Mouse (Mus musculus) brown adipose tissue, adult 24 weeks (tissue): Measurements from ENCODE around the gene Pgm1. TPM values are rescaled to one million over a fixed set of nuclear protein-coding genes. Genes with fewer than 3 reads are reported as not detected.

Experiments
- H3K27ac ChIP-seq: fragments of 200-500 bp; replicated peaks from 2 replicates; pipeline ENCODE4 v1.5.1; 2012; ENCODE audit warnings: low read depth, mild to moderate bottlenecking, low read length
- H3K4me1 ChIP-seq: fragments of 200-500 bp; 2 replicates; pipeline ENCODE4 v1.6.1; 2012; ENCODE audit warnings: low read length, mixed read lengths; ENCODE audit not compliant: control insufficient read depth, insufficient read depth, insufficient read length
- H3K4me3 ChIP-seq: fragments of 200-500 bp; 2 replicates; pipeline ENCODE4 v1.5.1; 2012; ENCODE audit warnings: low read depth, mild to moderate bottlenecking, low read length, moderate library complexity; ENCODE audit not compliant: insufficient read depth
- polyA plus RNA-seq: library from polyadenylated mRNA; stranded (reverse); fragments of >200 nt; gene quantifications from 2 replicates; pipeline ENCODE4 v1.2.4, GENCODE M21; 2012; ENCODE audit not compliant: missing spikeins, insufficient read depth, insufficient read length

Gene Pgm1
- polyA plus RNA-seq, 1 experiment = 239 TPM

DNA sequence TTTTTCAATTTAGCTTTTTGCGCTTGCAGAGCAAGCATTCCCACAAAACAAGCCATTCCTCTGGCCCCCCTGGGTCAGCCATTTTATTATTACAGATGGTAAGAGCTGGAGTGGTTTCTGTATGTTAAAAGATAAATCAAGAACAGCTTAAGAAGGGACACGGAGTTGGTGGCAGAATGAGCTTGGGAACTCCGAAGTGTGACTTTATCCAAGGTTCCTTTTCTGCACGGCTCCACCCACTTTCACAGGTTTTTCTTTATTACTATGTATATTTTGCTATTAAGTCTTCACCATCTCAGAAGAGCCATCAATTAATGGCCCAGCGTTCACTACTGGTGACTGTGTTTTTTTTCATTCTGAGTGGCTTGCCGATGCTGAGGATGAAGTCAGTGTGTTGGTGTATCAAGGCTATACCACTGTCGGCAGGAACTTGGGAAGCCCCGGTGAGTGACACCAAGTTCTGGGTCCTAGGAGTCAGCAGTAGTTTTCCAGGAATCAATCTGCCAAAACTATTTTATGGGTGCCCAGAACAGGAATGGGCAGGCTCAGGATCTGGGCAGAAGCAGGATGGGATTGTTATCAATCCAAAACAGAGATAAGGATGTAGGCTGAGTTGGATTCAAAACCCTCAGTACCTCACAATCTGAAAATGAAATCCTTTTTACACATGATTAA is 83.3 kb downstream of the Pgm1 start:
- Histone ChIP-seq H3K4me3 (no peak overlapping the region), H3K4me1 (no peaks in the 10 kb centered on the region), H3K27ac (no peak overlapping the region)

DNA sequence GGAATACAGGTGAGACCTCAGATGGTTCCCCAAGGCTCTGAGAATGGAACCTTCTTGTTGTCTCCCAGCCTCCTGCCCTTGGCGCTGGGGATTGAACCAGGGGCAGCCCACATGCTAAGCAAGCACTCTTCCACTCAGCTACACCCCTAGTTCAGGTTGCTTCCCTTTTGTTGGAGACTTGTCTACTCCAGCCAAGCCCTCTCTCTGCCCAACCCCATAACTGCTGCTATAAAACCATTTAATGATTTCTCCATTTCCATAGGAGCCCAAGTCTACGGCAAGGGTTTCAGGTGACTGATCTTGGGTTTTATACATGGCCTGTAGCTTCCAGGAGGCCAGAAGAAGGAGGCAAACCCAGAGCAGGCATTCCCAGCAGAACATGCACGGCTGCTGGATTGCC is 98.6 kb downstream of the Pgm1 start:
- Histone ChIP-seq H3K27ac (no peak overlapping the region), H3K4me3 (no peak overlapping the region), H3K4me1 (no peaks in the 10 kb centered on the region)

- Histone ChIP-seq H3K4me3 (no peak overlapping the region), H3K4me1 (no peaks in the 10 kb centered on the region), H3K27ac (no peak overlapping the region)
These were observed 99.4 kb downstream of the Pgm1 start for GRCm38 (mm10) chr4:100028641-100029040.

DNA sequence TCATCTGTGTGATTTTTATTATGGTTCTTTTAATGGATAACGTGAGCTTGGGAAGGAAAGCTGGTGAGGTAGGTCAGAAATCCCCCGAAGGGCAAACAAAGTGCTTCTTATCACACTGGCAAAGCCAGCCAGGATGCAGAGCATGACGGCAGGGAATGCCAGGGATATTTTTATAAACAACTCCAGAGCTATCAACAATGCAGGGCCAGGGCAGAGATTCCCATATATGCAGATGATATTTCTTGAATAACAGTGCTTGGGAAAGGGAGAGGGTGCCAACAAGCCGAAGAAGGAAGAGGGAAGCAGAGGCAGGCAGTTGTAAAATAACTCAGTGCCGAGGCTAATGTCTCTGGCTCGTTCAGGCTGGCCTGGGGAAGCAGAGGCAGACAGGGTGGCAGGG is 102.1 kb downstream of the Pgm1 start:
- Histone ChIP-seq H3K27ac (no peak overlapping the region), H3K4me3 (no peak overlapping the region), H3K4me1 (no peaks in the 10 kb centered on the region)

- no peak overlapping the region for H3K27ac ChIP-seq
- H3K4me1 ChIP-seq = no peaks in the 10 kb centered on the region
- no peak overlapping the region for H3K4me3 ChIP-seq
These were observed 103.4 kb downstream of the Pgm1 start for GRCm38 (mm10) chr4:100032608-100033007.

GRCm38 (mm10) chr4:100033944-100034343 is 104.7 kb downstream of the Pgm1 start:
- Histone ChIP-seq H3K4me1 (no peaks in the 10 kb centered on the region), H3K4me3 (no peak overlapping the region), H3K27ac (no peak overlapping the region)

DNA sequence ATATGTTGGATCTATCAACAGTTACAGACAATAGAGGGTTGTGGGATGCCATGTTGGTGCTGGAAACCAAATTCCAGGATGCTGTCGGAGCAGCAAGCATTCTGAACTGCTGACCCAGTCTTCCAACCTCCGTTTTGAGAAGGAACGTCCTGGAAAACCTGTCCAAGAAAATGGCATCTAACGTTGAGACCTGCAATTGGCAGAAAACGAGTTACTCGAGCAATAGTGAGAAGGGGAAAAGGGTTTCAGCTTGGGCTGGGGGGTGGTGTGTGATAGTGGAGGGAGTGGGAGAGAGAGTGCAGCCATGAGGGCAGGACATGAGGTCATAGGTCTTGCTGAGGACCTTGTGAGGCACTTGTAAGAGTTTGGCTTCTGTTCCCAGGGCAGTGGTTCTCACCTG is 105.8 kb downstream of the Pgm1 start:
- Histone ChIP-seq H3K4me1 (no peaks in the 10 kb centered on the region), H3K4me3 (no peak overlapping the region), H3K27ac (no peak overlapping the region)

GRCm38 (mm10) chr4:100035919-100036554 is 106.8 kb downstream of the Pgm1 start:
- Histone ChIP-seq H3K27ac (no peak overlapping the region), H3K4me3 (no peak overlapping the region), H3K4me1 (no peaks in the 10 kb centered on the region)

Other genes starting within 250 kb of the Pgm1 start
- 2.4 and 3.6 TPM in 2 replicates for gene Alg6, start 213.8 kb upstream of the Pgm1 start, polyA plus RNA-seq
- gene Efcab7, start 100.2 kb upstream of the Pgm1 start, polyA plus RNA-seq = 2.2 and 3.1 TPM in 2 replicates
- 9.7 and 18.2 TPM in 2 replicates for gene Itgb3bp, start 399 bp downstream of the Pgm1 start, polyA plus RNA-seq
- gene Ror1, start 166.4 kb downstream of the Pgm1 start, polyA plus RNA-seq = 0.36 TPM in 1 of 2 replicates, not detected in the other